Mouse (Mus musculus): ENCODE data around the gene Grk3.

Grk3 gene

GRCm38 (mm10) chr5:112932878-112933567 lies 82.6 kb downstream of the Grk3 start:
- no peak for DNase-seq

- no peak for DNase-seq
These were observed 83.7 kb downstream of the Grk3 start for GRCm38 (mm10) chr5:112931901-112932300.

- no peak for DNase-seq
These were observed 87.2 kb downstream of the Grk3 start for GRCm38 (mm10) chr5:112928201-112928881.

DNA sequence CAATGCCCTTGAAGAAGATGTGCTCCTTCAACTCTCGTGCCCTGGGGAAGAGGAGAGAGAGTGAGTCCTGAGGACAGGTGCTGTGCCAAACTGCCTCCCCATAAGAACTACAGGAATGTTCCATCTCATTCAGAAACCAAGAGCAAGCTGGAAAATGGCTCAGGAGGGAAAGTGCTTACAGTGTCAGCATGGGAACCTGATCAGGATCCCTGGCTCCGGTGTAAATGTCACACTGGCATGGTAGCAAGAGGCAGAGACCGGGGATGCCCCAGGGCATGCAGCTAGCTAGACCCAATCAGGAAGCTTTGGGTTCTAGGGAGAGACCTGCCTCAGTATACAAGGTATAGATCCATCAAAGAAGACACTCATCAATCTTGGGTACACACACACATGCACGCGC lies 90.2 kb downstream of the Grk3 start:
- DNase-seq = no peak

DNA sequence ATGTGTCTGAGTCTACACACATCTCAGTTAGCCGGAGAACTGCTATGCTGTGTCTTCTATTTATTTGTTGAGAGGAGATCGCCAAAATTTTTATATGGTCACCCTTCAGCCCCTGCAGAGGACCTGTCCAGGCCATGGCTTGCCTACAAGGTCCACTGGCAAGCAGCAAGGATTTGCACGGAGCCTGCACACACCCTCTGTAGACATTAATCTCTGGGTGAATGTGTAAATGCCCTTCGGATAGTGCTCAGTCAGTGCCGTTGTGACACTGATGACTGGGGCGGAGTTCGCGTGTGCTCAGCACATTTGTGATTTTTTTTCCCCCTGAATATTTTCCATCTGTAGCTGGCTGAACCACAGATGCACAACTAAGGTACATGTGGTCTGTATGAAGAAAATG lies 90.8 kb downstream of the Grk3 start:
- DNase-seq = no peak

GRCm38 (mm10) chr5:112923841-112924240 lies 91.8 kb downstream of the Grk3 start:
- no peak for DNase-seq

DNA sequence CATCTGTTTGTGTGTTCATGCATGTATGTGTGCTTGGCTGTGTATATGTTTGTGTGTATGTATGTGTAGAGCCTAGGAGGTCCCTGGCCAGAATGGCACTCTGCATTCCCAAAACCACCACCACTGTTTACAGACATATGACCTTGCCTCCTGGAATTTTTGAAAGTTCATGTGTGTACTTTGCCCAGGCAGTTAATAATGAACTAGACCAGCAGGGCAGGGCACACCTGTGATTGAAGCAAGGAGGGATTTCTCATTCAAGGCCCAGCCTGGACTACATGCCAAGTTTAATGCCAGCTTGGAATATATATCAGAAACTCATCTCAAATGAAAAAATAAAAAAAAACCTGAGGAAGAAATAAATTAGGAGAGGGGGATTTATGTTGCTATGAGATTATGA lies 93.7 kb downstream of the Grk3 start:
- no peak for DNase-seq

DNA sequence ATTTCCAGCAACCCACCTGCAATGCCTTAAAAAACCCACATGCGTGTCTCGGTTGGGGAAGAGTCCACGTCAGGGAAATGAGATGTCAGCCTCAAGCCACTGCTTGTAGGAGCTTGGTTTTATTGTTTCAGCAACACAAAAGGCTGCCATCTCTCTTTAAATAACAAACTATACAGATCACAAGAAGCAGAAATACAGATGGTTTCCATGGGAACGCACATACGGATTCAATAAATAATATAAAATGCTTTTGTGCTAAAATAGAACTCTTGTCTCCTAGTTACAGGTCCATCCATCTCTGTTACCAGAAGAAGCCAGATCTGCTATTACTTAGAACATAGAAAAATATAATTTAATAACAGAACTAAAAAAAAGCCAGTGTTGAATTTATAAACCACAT lies 105.2 kb downstream of the Grk3 start:
- no peak for DNase-seq

DNA sequence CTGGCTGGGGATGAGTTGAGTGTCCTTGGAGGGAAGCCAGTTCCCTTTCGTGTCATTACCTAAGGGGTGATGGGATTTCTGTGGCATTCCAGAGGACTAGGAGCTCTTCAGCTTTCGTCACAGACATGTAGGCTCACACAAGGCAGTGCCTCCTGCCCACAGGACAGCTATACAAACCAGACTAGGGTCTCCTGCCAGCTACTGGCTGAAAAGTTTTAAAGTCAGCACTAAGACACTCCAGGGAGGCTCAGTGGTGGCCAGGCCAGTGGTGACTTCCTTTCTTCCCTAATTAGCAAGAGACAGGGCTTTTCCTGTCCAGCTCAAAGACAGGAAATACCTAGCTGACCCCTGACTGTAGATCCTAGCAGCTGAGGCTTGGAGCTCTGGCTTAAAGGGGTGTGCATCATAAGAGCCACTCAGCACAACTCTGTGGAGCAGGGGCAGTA lies 107.4 kb downstream of the Grk3 start:
- no peak for DNase-seq

- DNase-seq = no peak
These were observed 108.1 kb downstream of the Grk3 start for GRCm38 (mm10) chr5:112907504-112907903.

DNA sequence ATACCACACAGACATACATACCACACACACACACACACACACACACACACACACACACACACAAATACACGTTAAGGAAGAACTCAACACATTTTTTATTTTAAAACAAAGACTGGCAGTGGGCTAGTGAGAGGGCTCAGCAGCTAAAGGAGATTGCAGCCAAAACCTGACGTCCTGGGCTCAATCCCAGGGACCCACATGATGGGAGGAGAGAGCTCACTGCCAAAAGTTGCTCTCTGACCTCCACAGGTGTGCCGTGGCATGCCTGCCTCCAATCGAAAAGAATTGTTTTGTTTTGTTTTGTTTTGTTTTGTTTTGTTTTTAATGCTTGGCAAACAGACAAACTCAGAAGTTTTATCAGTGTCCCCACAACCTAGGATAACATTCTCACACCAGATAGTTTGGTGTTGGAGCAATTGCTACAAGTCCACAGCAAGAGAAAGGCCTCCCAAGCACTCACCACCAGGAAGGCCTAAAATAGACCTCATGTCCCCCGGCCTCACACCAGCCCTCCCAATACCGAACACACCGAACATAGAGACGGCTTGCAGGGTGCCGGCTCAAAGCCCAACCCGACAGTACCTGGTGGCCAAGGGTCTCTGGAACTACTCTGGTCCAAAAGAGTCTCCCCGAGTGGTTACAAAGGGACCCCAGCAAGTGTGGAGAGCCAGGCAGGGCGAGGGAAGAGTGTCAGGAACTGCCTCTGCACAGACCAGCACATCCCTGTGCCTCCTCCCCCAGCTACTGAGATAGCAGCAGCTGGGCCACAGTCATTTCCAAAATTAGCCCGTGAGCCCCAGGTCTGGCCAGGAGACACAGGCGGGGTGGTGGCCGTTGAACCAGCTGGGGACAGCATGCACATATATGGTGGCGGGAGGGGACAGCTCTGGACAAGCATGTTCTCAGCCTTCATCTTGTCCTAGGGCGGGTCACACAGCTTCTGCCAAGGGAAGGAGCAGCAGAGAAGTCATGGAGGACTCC lies 119.6 kb downstream of the Grk3 start, which contains the start of gene Myo18b:
Myo18b (minus strand) TSS at position 689 of the 981 bp plus-strand sequence.
- DNase-seq = no peak

- no peak for DNase-seq
These were observed 122.0 kb downstream of the Grk3 start for GRCm38 (mm10) chr5:112893462-112894060.

DNA sequence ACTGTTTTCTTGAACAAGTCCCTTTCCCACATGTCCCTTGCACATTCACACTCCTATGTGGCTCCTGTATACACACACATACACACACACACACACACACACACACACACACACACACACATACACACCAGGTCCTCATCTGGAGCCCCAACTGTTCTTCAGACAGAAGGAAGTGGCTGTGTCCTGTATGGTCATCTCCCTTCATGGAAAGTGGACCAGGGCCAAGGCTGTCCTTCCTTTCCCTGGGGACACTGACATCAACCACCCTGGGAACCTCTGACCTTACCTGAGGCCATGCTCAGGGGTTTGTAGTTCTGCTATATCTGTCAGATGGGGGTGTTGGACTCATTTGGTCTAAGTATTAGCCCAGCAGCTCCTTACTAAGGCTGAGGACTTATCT lies 123.2 kb downstream of the Grk3 start:
- DNase-seq = no peak

- no peak for DNase-seq
These were observed 126.9 kb downstream of the Grk3 start for GRCm38 (mm10) chr5:112888651-112889050.

- peak; percentile 58 for DNase-seq
These were observed 128.7 kb downstream of the Grk3 start for GRCm38 (mm10) chr5:112886687-112887491.

- DNase-seq = no peak
These were observed 138.0 kb downstream of the Grk3 start for GRCm38 (mm10) chr5:112877391-112878115.

GRCm38 (mm10) chr5:112876846-112877390 lies 138.7 kb downstream of the Grk3 start:
- DNase-seq = no peak

DNA sequence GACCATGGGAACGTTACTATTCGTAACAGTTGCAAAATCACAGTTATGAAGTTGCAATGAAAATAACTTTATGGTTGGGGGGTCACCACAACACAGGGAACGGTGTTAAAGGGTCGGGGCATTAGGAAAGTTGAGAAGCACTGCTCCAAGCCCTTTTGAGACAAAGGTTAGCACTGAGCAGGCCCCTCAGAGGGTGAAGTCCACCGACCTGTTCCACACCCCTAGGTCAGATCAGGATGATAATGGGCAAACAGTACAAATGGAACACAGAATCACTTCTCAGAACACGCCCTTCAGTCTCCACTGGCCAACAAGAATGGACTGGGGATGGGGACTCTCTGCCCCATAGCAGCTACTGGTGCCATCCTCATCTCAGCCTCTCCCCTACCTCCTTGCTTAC lies 142.6 kb downstream of the Grk3 start:
- no peak for DNase-seq

- peak; percentile 92 for DNase-seq
These were observed 144.9 kb downstream of the Grk3 start for GRCm38 (mm10) chr5:112870729-112871128.

DNA sequence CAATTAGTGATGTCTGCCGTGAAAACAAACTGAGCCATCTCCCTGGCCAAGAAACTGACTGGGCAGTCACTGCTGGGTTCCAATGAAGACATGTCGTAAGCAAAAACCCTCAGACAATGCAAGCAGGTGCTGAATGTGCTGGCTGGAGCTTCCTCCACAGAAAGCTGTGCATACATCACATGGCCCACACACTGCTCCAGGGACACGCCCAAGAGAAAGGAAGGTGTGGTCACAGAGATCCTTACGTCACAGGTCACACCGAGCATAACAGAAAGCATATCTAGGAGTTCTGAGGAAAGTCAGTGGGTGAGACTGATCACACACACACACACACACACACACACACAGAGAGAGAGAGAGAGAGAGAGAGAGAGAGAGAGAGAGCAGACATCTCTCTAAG lies 147.0 kb downstream of the Grk3 start:
- no peak for DNase-seq

Measured in right cerebral cortex, postnatal 4 days (tissue).